Mouse (Mus musculus) myocyte (in vitro differentiated cells): ENCODE results near the gene Ect2.

Experiments
- CEBPB ChIP-seq: IDR thresholded peaks from 2 replicates; pipeline ENCODE4 v1.6.1; 2011; ENCODE audit warnings: mild to moderate bottlenecking, moderate library complexity; ENCODE audit not compliant: poor library complexity, insufficient read depth, severe bottlenecking
- E2F4 ChIP-seq: IDR thresholded peaks from one replicate; pipeline ENCODE4 v1.6.1; 2011; ENCODE audit warnings: mild to moderate bottlenecking, control low read depth, moderate library complexity; ENCODE audit not compliant: insufficient read depth
- MAX ChIP-seq: IDR thresholded peaks from one replicate; pipeline ENCODE4 v1.6.1; 2011; ENCODE audit warnings: low read depth, mild to moderate bottlenecking, control low read depth
- MYOD1 ChIP-seq, 3 experiments: IDR thresholded peaks; one replicate each; pipeline ENCODE4 v1.6.1; 2011; ENCODE audit warnings: control low read depth in 2 of 3, low read depth in 2 of 3, mild to moderate bottlenecking in 2 of 3, moderate library complexity in 1 of 3; ENCODE audit not compliant: insufficient read length in 2 of 3, control insufficient read depth in 1 of 3
- MYOG ChIP-seq, 3 experiments: IDR thresholded peaks; one replicate each; pipeline ENCODE4 v1.6.1; 2011; ENCODE audit warnings: control low read depth in 2 of 3, low read depth in 2 of 3, mild to moderate bottlenecking in 2 of 3; ENCODE audit not compliant: insufficient read length in 2 of 3, control insufficient read depth in 1 of 3, insufficient read depth in 1 of 3
- POLR2A ChIP-seq: IDR thresholded peaks from one replicate; pipeline ENCODE4 v1.6.1; 2011; ENCODE audit warnings: low read depth, mild to moderate bottlenecking, control low read depth, moderate library complexity; ENCODE audit not compliant: insufficient read length
- POLR2AphosphoS2 ChIP-seq: IDR thresholded peaks from one replicate; pipeline ENCODE4 v1.6.1; 2011; ENCODE audit warnings: low read depth, control low read depth; ENCODE audit not compliant: insufficient read length
- REST ChIP-seq: IDR thresholded peaks from one replicate; pipeline ENCODE4 v1.6.1; 2011; ENCODE audit warnings: mild to moderate bottlenecking, control low read depth, moderate library complexity; ENCODE audit not compliant: insufficient read depth, insufficient read length
- TCF12 ChIP-seq: IDR thresholded peaks from one replicate; pipeline ENCODE4 v1.6.1; 2011; ENCODE audit warnings: mild to moderate bottlenecking, control low read depth; ENCODE audit not compliant: poor library complexity, insufficient read depth, severe bottlenecking
- USF1 ChIP-seq: IDR thresholded peaks from one replicate; pipeline ENCODE4 v1.6.1; 2011; ENCODE audit warnings: low read depth, mild to moderate bottlenecking, control low read depth, moderate library complexity

- no peak for TF ChIP-seq POLR2A
- TF ChIP-seq USF1, result no peak
- TF ChIP-seq POLR2AphosphoS2, result no peak
- TF ChIP-seq CEBPB, result no peak
- TF ChIP-seq TCF12, result no peak
- no peak for TF ChIP-seq MYOD1 (IDR thresholded peaks at IDR 0.05; ENCODE audit: control insufficient read depth in 1 of 3, insufficient read length in 2 of 3, low read depth in 2 of 3)
- no peak for TF ChIP-seq E2F4
- TF ChIP-seq REST, result no peak
- no peak for TF ChIP-seq MYOG (IDR thresholded peaks at IDR 0.05; ENCODE audit: control insufficient read depth in 1 of 3, insufficient read depth in 1 of 3, insufficient read length in 2 of 3, low read depth in 2 of 3)
- TF ChIP-seq MAX, result no peak
These were observed 88.8 kb downstream of the Ect2 start for GRCm38 (mm10) chr3:27064886-27065285.
